In genomic region chr1:98275524-98275923, GRCm38 (mm10) we compare ENCODE assay signal across 10 mouse cellular contexts.
"Had no signal": no experiment of that assay in that cellular context is flagged by ENCODE, and none has a peak within 500 bp of the region (broad histone marks: within the 10 kb centered on the region; RNA-seq: fewer than 3 reads in every experiment).

No protein-coding gene starts in this region.

- H3K9ac ChIP-seq: limb, embryonic 13.5 days; liver, embryonic 14.5 days; midbrain, embryonic 12.5 days; stomach, embryonic 15.5 days had no signal

- H3K27ac ChIP-seq: layer of hippocampus, adult 2 months; limb, embryonic 13.5 days; liver, embryonic 14.5 days; midbrain, embryonic 12.5 days; stomach, embryonic 15.5 days had no signal

- H3K27me3 ChIP-seq: limb, embryonic 13.5 days; midbrain, embryonic 12.5 days; stomach, embryonic 15.5 days had no signal

- H3K4me3 ChIP-seq: layer of hippocampus, adult 2 months; limb, embryonic 13.5 days; midbrain, embryonic 12.5 days; stomach, embryonic 15.5 days had no signal

- H3K4me1 ChIP-seq: limb, embryonic 13.5 days; midbrain, embryonic 12.5 days; stomach, embryonic 15.5 days had no signal

- H3K9me3 ChIP-seq: limb, embryonic 13.5 days; midbrain, embryonic 12.5 days; stomach, embryonic 15.5 days had no signal

- ATAC-seq: midbrain, embryonic 16.5 days had no signal

- H3K36me3 ChIP-seq: limb, embryonic 13.5 days; midbrain, embryonic 12.5 days; stomach, embryonic 15.5 days had no signal

- DNase-seq: kidney, postnatal 10 days; kidney, postnatal 4 days; lung, adult 18-20 months; thymus, postnatal 36 days had no signal

- H3K4me2 ChIP-seq: limb, embryonic 13.5 days; midbrain, embryonic 12.5 days; stomach, embryonic 15.5 days had no signal
